Mouse (Mus musculus): ENCODE results near the gene Opcml. TPM values are rescaled to one million over a fixed set of nuclear protein-coding genes. Genes with fewer than 3 reads are reported as not detected.

Opcml gene
- polyA plus RNA-seq, 1 experiment from 2014 or later = not detected

GRCm38 (mm10) chr9:28490410-28490809 lies 699.8 kb downstream of the Opcml start:
- no peaks in the 10 kb centered on the region for H3K79me2 ChIP-seq (ENCODE audit: inconsistent target)
- no peaks in the 10 kb centered on the region for H3K36me3 ChIP-seq (ENCODE audit: inconsistent target)
- WGBS (ENCODE audit: missing documents) = 85% methylated on average over 3 of the region's 3 CpGs

GRCm38 (mm10) chr9:28499841-28500794 lies 709.5 kb downstream of the Opcml start:
- Histone ChIP-seq H3K27ac (no peak overlapping the region), H3K79me2 (ENCODE audit: inconsistent target) (no peaks in the 10 kb centered on the region), H3K4me3 (ENCODE audit: inconsistent target) (no peak overlapping the region), H3K36me3 (ENCODE audit: inconsistent target) (no peaks in the 10 kb centered on the region)
- 91% methylated on average over 12 of the region's 12 CpGs for WGBS (ENCODE audit: missing documents)

More at GRCm38 (mm10) chr9:28490410-28490809, 699.8 kb downstream of the Opcml start:
- Histone ChIP-seq H3K27ac (no peak overlapping the region), H3K4me3 (ENCODE audit: inconsistent target) (no peak overlapping the region)

- WGBS (ENCODE audit: missing documents) = 79% methylated on average over 3 of the region's 3 CpGs
- H3K4me3 ChIP-seq (ENCODE audit: inconsistent target) = no peak overlapping the region
- H3K79me2 ChIP-seq (ENCODE audit: inconsistent target) = no peaks in the 10 kb centered on the region
- H3K27ac ChIP-seq = no peak overlapping the region
- H3K36me3 ChIP-seq (ENCODE audit: inconsistent target) = no peaks in the 10 kb centered on the region
Observed at GRCm38 (mm10) chr9:28513905-28514304, 723.3 kb downstream of the Opcml start.

- no peak overlapping the region for H3K4me3 ChIP-seq (ENCODE audit: inconsistent target)
- H3K36me3 ChIP-seq (ENCODE audit: inconsistent target) = no peaks in the 10 kb centered on the region
- 71% methylated on average over 1 of the region's 1 CpGs for WGBS (ENCODE audit: missing documents)
Observed at GRCm38 (mm10) chr9:28533191-28533590, 742.6 kb downstream of the Opcml start.

GRCm38 (mm10) chr9:28535006-28535405 lies 744.4 kb downstream of the Opcml start:
- 87% methylated on average over 4 of the region's 4 CpGs for WGBS (ENCODE audit: missing documents)
- no peak overlapping the region for H3K4me3 ChIP-seq (ENCODE audit: inconsistent target)
- no peak overlapping the region for H3K27ac ChIP-seq
- no peaks in the 10 kb centered on the region for H3K79me2 ChIP-seq (ENCODE audit: inconsistent target)
- no peaks in the 10 kb centered on the region for H3K36me3 ChIP-seq (ENCODE audit: inconsistent target)

More at GRCm38 (mm10) chr9:28533191-28533590, 742.6 kb downstream of the Opcml start:
- H3K27ac ChIP-seq = no peak overlapping the region
- no peaks in the 10 kb centered on the region for H3K79me2 ChIP-seq (ENCODE audit: inconsistent target)

GRCm38 (mm10) chr9:28536637-28537036 lies 746.1 kb downstream of the Opcml start:
- Histone ChIP-seq H3K79me2 (ENCODE audit: inconsistent target) (no peaks in the 10 kb centered on the region), H3K27ac (no peak overlapping the region), H3K36me3 (ENCODE audit: inconsistent target) (no peaks in the 10 kb centered on the region), H3K4me3 (ENCODE audit: inconsistent target) (no peak overlapping the region)
- 25% methylated on average over 4 of the region's 4 CpGs for WGBS (ENCODE audit: missing documents)

DNA sequence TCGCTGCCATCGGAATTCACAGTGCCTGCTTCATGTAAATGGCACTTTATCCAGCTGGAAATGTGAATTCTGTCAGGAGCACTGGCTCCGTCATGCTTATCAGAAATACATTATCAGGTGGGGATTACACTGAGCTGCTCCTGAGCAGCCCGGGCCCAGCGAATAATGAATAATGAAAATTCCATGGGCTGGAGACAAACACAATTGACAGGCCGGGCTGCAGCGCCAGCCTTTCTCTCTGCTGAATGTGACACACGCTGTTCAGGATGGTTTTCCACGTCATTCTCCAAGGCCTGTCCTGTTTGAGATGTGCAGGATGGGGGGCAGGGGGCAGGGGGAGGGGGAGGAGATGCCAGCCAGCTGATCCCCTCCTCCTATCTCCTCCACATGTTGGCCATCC lies 757.6 kb downstream of the Opcml start:
- 92% methylated on average over 9 of the region's 9 CpGs for WGBS (ENCODE audit: missing documents)
- H3K79me2 ChIP-seq (ENCODE audit: inconsistent target) = no peaks in the 10 kb centered on the region
- no peak overlapping the region for H3K4me3 ChIP-seq (ENCODE audit: inconsistent target)
- H3K36me3 ChIP-seq (ENCODE audit: inconsistent target) = no peaks in the 10 kb centered on the region
- no peak overlapping the region for H3K27ac ChIP-seq

- H3K27ac ChIP-seq = no peak overlapping the region
- no peak overlapping the region for H3K4me3 ChIP-seq (ENCODE audit: inconsistent target)
- H3K36me3 ChIP-seq (ENCODE audit: inconsistent target) = no peaks in the 10 kb centered on the region
- WGBS (ENCODE audit: missing documents) = 93% methylated on average over 1 of the region's 1 CpGs
- H3K79me2 ChIP-seq (ENCODE audit: inconsistent target) = no peaks in the 10 kb centered on the region
Observed at GRCm38 (mm10) chr9:28552387-28553182, 762.0 kb downstream of the Opcml start.

- Histone ChIP-seq H3K27ac (no peak overlapping the region), H3K36me3 (ENCODE audit: inconsistent target) (no peaks in the 10 kb centered on the region), H3K79me2 (ENCODE audit: inconsistent target) (no peaks in the 10 kb centered on the region), H3K4me3 (ENCODE audit: inconsistent target) (no peak overlapping the region)
- WGBS (ENCODE audit: missing documents) = 90% methylated on average over 2 of the region's 2 CpGs
Observed at GRCm38 (mm10) chr9:28558628-28559027, 768.1 kb downstream of the Opcml start.

- WGBS (ENCODE audit: missing documents) = 84% methylated on average over 6 of the region's 6 CpGs
- H3K4me3 ChIP-seq (ENCODE audit: inconsistent target) = no peak overlapping the region
- no peaks in the 10 kb centered on the region for H3K79me2 ChIP-seq (ENCODE audit: inconsistent target)
Observed at GRCm38 (mm10) chr9:28561761-28562160, 771.2 kb downstream of the Opcml start.

DNA sequence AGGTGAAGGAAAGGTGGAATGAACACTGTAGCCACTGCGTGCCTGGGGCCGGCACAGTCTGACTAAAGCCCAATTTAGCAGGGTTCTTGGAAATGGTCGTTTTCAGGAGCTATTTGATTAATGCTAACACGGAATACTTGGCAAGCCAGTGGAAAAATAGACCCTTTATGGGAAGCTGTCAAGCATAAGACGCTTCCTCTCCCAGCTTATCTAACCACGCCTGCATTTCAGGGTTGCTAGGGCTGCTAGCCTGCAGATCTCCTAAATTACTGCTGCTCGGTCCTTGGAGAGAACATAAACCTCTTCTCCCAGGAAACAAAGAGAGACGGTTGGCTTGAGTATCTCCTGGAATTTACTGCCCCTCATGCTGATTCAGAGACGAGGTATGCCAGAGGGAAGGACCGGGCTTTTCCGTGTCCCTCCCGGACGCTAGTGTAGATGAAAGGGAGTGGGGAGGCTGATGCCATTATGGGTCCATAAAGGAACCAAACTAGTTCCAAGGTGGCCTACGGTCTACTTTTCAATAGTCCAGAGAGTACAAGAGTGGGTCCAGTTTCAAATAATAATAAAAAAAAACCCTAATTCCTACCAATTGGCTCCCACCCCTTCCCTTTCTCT lies 772.6 kb downstream of the Opcml start:
- 49% methylated on average over 14 of the region's 14 CpGs for WGBS (ENCODE audit: missing documents)
- H3K36me3 ChIP-seq (ENCODE audit: inconsistent target) = no peaks in the 10 kb centered on the region

More at GRCm38 (mm10) chr9:28561761-28562160, 771.2 kb downstream of the Opcml start:
- Histone ChIP-seq H3K36me3 (ENCODE audit: inconsistent target) (no peaks in the 10 kb centered on the region), H3K27ac (no peak overlapping the region)

GRCm38 (mm10) chr9:28569041-28569522 lies 778.5 kb downstream of the Opcml start:
- 5% methylated on average over 8 of the region's 8 CpGs for WGBS (ENCODE audit: missing documents)

More for the DNA sequence above, 772.6 kb downstream of the Opcml start:
- no peak overlapping the region for H3K27ac ChIP-seq
- H3K79me2 ChIP-seq (ENCODE audit: inconsistent target) = no peaks in the 10 kb centered on the region
- H3K4me3 ChIP-seq (ENCODE audit: inconsistent target) = no peak overlapping the region

DNA sequence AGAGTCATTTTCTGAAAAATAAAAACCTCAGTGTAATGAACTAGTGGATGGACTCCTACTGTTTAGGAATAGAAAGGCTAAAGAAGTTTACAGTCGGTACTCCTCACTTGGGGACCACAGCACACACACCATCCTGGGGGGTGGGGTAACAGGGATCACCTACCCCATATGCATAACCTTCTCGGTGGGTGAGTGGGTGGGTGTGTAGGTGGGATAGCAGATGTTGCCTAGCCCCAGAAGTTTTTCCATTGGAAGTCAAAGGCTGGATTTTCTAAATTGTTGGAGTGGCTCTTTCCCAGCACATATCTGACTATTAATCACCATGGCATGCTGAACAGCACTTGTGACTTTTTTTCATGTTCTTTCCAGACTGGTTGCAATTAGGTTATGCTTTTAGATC lies 779.2 kb downstream of the Opcml start:
- Histone ChIP-seq H3K79me2 (ENCODE audit: inconsistent target) (no peaks in the 10 kb centered on the region), H3K4me3 (ENCODE audit: inconsistent target) (no peak overlapping the region), H3K36me3 (ENCODE audit: inconsistent target) (no peaks in the 10 kb centered on the region), H3K27ac (no peak overlapping the region)
- WGBS (ENCODE audit: missing documents) = 73% methylated on average over 2 of the region's 2 CpGs

More at GRCm38 (mm10) chr9:28569041-28569522, 778.5 kb downstream of the Opcml start:
- Histone ChIP-seq H3K79me2 (ENCODE audit: inconsistent target) (no peaks in the 10 kb centered on the region), H3K27ac (no peak overlapping the region), H3K36me3 (ENCODE audit: inconsistent target) (no peaks in the 10 kb centered on the region), H3K4me3 (ENCODE audit: inconsistent target) (no peak overlapping the region)

- no peak overlapping the region for H3K27ac ChIP-seq
- H3K4me3 ChIP-seq (ENCODE audit: inconsistent target) = no peak overlapping the region
- H3K79me2 ChIP-seq (ENCODE audit: inconsistent target) = no peaks in the 10 kb centered on the region
- WGBS (ENCODE audit: missing documents) = 81% methylated on average over 2 of the region's 2 CpGs
- no peaks in the 10 kb centered on the region for H3K36me3 ChIP-seq (ENCODE audit: inconsistent target)
Observed at GRCm38 (mm10) chr9:28571682-28572081, 781.1 kb downstream of the Opcml start.

Data from macrophage (primary cell).